Mouse (Mus musculus) ovary, postnatal 14 days (tissue): ENCODE measurements at regions not wholly inside any gene's neighbourhood (a gene's known extent, or its start where the extent isn't known, plus 50 kb on each side); places are given as distances from the start of the nearest gene placed in this dataset.

Source experiments
- DNase-seq: peaks from one replicate; pipeline ENCODE4 v3.0.0; 2022; ENCODE audit warnings: low spot score

DNA sequence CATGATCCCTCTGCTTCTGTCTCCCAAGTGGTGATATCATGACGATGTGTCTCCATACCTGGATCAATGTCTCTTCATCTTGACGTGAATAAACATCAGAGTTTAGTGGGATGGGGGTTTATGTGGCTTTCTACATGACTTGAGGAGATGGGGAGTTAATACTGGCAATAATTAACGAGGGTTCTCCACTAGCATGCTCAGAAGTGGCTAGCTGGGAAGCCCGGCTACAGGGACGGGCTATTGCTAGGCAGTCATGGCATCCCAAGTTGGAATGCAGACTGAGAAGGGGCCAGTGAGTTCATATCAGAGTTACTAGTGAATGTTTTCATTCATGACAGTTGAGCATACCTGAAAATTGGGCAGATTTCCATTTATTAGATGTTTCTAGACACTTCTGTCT lies 71.4 kb upstream of the Irx3 start:
- no peak for DNase-seq

DNA sequence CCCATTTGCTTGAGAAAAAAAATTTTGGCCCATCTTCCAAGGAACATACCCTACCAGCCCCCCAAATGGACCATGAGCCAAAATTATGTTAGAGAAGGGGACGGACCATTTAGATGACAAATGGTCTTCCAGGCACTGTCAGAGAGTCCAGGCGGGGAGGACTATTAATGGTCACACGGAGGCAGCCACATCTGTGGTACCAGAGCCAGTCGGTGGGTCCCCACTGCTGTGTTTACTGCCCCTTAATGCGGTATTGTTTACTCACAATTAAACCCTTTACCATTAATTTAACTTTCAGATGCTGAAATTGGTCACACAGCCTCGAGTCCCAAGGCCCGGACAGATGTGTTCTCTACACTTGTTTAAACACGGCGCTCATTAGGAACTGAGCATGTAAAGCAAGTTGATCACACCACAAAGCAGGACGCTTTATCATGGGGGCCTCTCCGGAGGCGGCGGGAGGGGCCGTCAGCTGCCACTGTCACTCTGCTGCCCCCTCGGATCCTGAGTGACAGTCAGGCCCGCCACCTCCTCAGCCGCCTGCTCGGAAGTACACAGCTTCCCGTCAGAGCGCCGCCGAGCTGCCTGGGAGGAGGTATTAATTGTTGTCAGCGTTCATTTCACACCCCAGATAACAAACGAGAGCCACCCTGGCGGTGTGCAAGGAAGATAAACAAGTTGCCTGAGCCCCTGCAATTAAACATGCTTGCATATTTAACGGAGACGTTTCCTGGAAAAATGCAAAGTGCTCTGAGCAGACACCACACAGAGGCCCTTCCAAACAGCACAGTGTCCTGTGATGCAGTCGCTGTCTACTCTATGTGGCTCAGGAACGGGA lies 70.6 kb upstream of the Irx3 start:
- DNase-seq = no peak

GRCm38 (mm10) chr8:91867069-91867468 lies 65.2 kb upstream of the Irx3 start:
- no peak for DNase-seq

DNA sequence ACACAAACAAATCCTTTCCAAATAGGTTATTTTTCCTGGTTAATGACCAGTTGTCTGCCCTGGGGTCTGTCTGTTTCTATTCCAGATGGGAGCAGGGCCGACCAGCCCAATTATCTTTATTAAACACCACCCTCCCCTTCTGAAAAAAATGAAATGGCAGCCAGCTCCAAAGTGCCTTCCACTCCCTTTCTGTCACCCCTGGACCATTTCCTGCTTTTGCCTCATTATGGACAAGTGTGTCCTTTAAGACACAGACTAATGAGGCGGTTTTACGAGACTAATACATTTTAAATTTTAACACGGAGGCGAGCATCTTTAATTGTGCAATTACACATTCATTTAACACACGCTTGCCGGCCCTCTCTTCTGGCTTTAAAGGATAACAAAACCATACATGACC lies 64.2 kb upstream of the Irx3 start:
- DNase-seq = no peak

DNA sequence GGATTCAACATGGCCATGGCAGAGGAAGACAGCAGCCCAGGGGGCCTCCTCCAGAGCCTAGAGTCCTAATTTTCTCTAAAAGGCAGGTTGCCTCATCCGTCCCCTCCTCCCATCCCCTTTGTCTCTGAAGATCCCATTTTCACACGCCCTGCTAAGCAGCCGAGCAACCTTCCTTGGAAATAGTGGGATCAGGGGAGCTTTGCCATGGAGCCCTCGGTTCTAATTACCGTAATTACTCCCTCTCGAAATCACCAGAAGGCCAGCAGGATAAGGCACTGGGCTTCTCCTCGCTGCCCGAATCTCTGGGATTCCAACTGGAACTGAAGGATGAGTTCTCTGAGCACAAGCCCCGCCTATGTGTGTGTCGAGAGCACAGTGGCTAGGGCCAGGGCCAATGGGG lies 63.5 kb upstream of the Irx3 start:
- no peak for DNase-seq

GRCm38 (mm10) chr8:91863505-91863904 lies 61.6 kb upstream of the Irx3 start:
- no peak for DNase-seq

- DNase-seq = no peak
Measured at GRCm38 (mm10) chr8:91855881-91856280, 54.0 kb upstream of the Irx3 start.

- DNase-seq = no peak
Measured at GRCm38 (mm10) chr8:91854369-91854768, 52.5 kb upstream of the Irx3 start.

DNA sequence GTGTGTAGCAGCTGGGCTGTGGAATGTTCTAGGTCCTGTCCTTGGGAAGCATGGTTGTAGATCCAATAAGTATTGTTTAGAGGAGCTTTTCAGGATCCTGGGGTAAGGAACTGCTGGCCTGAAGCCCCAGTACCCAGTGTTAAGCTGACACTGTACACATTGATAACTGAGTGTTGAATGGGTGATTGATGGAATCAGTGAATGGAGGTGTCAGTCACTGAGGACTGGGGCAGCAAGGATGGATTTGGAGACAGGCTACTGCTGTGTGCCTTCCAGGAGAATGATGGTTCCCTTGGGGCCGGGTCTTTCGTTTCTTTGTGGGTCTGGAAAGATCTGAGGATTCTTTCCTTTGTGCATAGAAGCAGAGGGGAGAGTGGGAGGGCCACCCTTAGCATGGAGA lies 51.9 kb upstream of the Irx3 start:
- DNase-seq = no peak

GRCm38 (mm10) chr8:91853336-91853735 lies 51.5 kb upstream of the Irx3 start:
- no peak for DNase-seq
